Mouse (Mus musculus): ENCODE data around the gene Gm20388.

GRCm38 (mm10) chr8:120977131-120977530 is 1066.5 kb downstream of the Gm20388 start:
- TF ChIP-seq CTCF (IDR thresholded peaks at IDR 0.05; ENCODE audit: borderline replicate concordance, insufficient read depth, low read depth, low read length) (no peak), POLR2A (IDR thresholded peaks at IDR 0.05; ENCODE audit: borderline replicate concordance, insufficient read depth, low read length) (no peak)
